Mouse (Mus musculus) CH12.LX (cell line): ENCODE results near the gene Ythdf1. TPM values are rescaled to one million over a fixed set of nuclear protein-coding genes. Genes with fewer than 3 reads are reported as not detected.

Experiments
- DNase-seq: peaks from one replicate; pipeline ENCODE4 v3.0.0-alpha.2; 2013; ENCODE audit errors: extremely low read depth
- H3K27ac ChIP-seq: 2 replicates; pipeline ENCODE4 v1.5.1; 2012; ENCODE audit warnings: low read depth, mild to moderate bottlenecking, control low read depth, moderate library complexity; ENCODE audit not compliant: insufficient read depth
- H3K27me3 ChIP-seq: replicated peaks from 2 replicates; pipeline ENCODE3; 2012; ENCODE audit warnings: inconsistent platforms
- H3K36me3 ChIP-seq, 2 experiments: replicated peaks in 1 of 2; 2 replicates each; pipeline versions ENCODE3 to v1.6.1; 2012; ENCODE audit warnings: inconsistent platforms in 1 of 2, low read length in 1 of 2, mild to moderate bottlenecking in 1 of 2, mixed read lengths in 1 of 2, moderate library complexity in 1 of 2; ENCODE audit not compliant: control insufficient read depth in 1 of 2, insufficient read depth in 1 of 2
- H3K4me1 ChIP-seq, 2 experiments: 2 replicates each; pipeline ENCODE4 v1.6.1; 2012; ENCODE audit warnings: inconsistent platforms in 1 of 2, moderate library complexity in 1 of 2; ENCODE audit not compliant: insufficient read depth in 2 of 2, control insufficient read depth in 1 of 2
- H3K4me2 ChIP-seq: 2 replicates; pipeline ENCODE4 v1.6.1; 2012; ENCODE audit warnings: low read depth, mild to moderate bottlenecking, control low read depth; ENCODE audit not compliant: poor library complexity, insufficient read depth, severe bottlenecking
- H3K4me3 ChIP-seq, 3 experiments: fragments of 150-350 bp in 1 of 3; sonication (generic) in 1 of 3; replicated peaks in 1 of 3; 2 replicates each; pipeline versions ENCODE3 to v1.5.1; 2011 to 2012; ENCODE audit warnings: low read depth in 2 of 3, low read length in 2 of 3, mild to moderate bottlenecking in 2 of 3, moderate library complexity in 2 of 3, control low read depth in 1 of 3, improper control_type of control experiment in 1 of 3, inconsistent platforms in 1 of 3, mixed read lengths in 1 of 3; ENCODE audit not compliant: poor library complexity in 1 of 3
- H3K79me2 ChIP-seq: replicated peaks from 2 replicates; pipeline ENCODE4 v1.6.1; 2012; ENCODE audit warnings: mild to moderate bottlenecking, moderate library complexity; ENCODE audit not compliant: control insufficient read depth, poor library complexity, insufficient read depth, severe bottlenecking; ENCODE audit errors: extremely low read depth
- H3K9ac ChIP-seq: 2 replicates; pipeline ENCODE4 v1.6.1; 2012; ENCODE audit warnings: low read depth, mild to moderate bottlenecking, control low read depth, moderate library complexity; ENCODE audit not compliant: insufficient read depth
- H3K9me3 ChIP-seq: replicated peaks from 2 replicates; pipeline ENCODE3; 2012; ENCODE audit warnings: low read length, inconsistent platforms, mixed read lengths
- BHLHE40 ChIP-seq: IDR thresholded peaks from 2 replicates; pipeline ENCODE4 v1.6.1; 2011; ENCODE audit warnings: mild to moderate bottlenecking, low read depth, low read length, improper control_type of control experiment
- CHD1 ChIP-seq: IDR thresholded peaks from 2 replicates; pipeline ENCODE4 v1.6.1; 2012; ENCODE audit warnings: low read depth, low read length, improper control_type of control experiment, inconsistent platforms
- CHD2 ChIP-seq: IDR thresholded peaks from 2 replicates; pipeline ENCODE4 v1.6.1; 2011; ENCODE audit warnings: low read length, improper control_type of control experiment
- ELF1 ChIP-seq: IDR thresholded peaks from 2 replicates; pipeline ENCODE4 v1.6.1; 2014; ENCODE audit warnings: low read depth, mild to moderate bottlenecking, inconsistent platforms, low read length, improper control_type of control experiment
- HCFC1 ChIP-seq: IDR thresholded peaks from 2 replicates; pipeline ENCODE4 v1.6.1; 2012; ENCODE audit warnings: low read depth, mild to moderate bottlenecking, inconsistent platforms, low read length, improper control_type of control experiment
- JUN ChIP-seq: IDR thresholded peaks from 2 replicates; pipeline ENCODE4 v1.6.1; 2011; ENCODE audit warnings: low read depth, mild to moderate bottlenecking, low read length, improper control_type of control experiment, moderate library complexity; ENCODE audit not compliant: insufficient read depth
- KAT2A ChIP-seq: IDR thresholded peaks from 2 replicates; pipeline ENCODE4 v1.6.1; 2012; ENCODE audit warnings: low read length, improper control_type of control experiment, inconsistent platforms; ENCODE audit not compliant: insufficient replicate concordance
- MAX ChIP-seq: IDR thresholded peaks from 2 replicates; pipeline ENCODE4 v1.6.1; 2011; ENCODE audit warnings: low read length, improper control_type of control experiment
- MXI1 ChIP-seq: IDR thresholded peaks from 2 replicates; pipeline ENCODE4 v1.6.1; 2011; ENCODE audit warnings: mild to moderate bottlenecking, low read depth, low read length, improper control_type of control experiment
- MYC ChIP-seq: IDR thresholded peaks from 2 replicates; pipeline ENCODE4 v1.6.1; 2011; ENCODE audit warnings: low read depth, mild to moderate bottlenecking, improper control_type of control experiment, low read length
- NELFE ChIP-seq: IDR thresholded peaks from 2 replicates; pipeline ENCODE4 v1.6.1; 2011; ENCODE audit warnings: low read depth, low read length, improper control_type of control experiment
- NRF1 ChIP-seq: IDR thresholded peaks from 2 replicates; pipeline ENCODE4 v1.6.1; 2014; ENCODE audit warnings: low read depth, mild to moderate bottlenecking, inconsistent platforms, low read length, improper control_type of control experiment, moderate library complexity
- POLR2A ChIP-seq: IDR thresholded peaks from 2 replicates; pipeline ENCODE4 v1.6.1; 2011; ENCODE audit warnings: low read depth, mild to moderate bottlenecking, improper control_type of control experiment, low read length
- POLR2AphosphoS2 ChIP-seq: IDR thresholded peaks from 2 replicates; pipeline ENCODE4 v1.6.1; 2011; ENCODE audit warnings: low read depth, low read length, improper control_type of control experiment
- RCOR1 ChIP-seq: conservative IDR thresholded peaks from 2 replicates; pipeline ENCODE4 v1.6.1; 2012; ENCODE audit warnings: low read depth, mild to moderate bottlenecking, inconsistent platforms, low read length, improper control_type of control experiment
- SIN3A ChIP-seq: IDR thresholded peaks from 2 replicates; pipeline ENCODE4 v1.6.1; 2012; ENCODE audit warnings: low read length, improper control_type of control experiment, inconsistent platforms
- TBP ChIP-seq: conservative IDR thresholded peaks from 2 replicates; pipeline ENCODE4 v1.6.1; 2011; ENCODE audit warnings: low read depth, low read length, improper control_type of control experiment
- TCF12 ChIP-seq: IDR thresholded peaks from 2 replicates; pipeline ENCODE4 v1.6.1; 2014; ENCODE audit warnings: low read depth, mild to moderate bottlenecking, inconsistent platforms, low read length, improper control_type of control experiment
- UBTF ChIP-seq: IDR thresholded peaks from 2 replicates; pipeline ENCODE4 v1.6.1; 2012; ENCODE audit warnings: low read depth, mild to moderate bottlenecking, inconsistent platforms, low read length, improper control_type of control experiment, moderate library complexity
- USF1 ChIP-seq: IDR thresholded peaks from 2 replicates; pipeline ENCODE4 v1.6.1; 2014; ENCODE audit warnings: low read depth, mild to moderate bottlenecking, inconsistent platforms, low read length, improper control_type of control experiment
- USF2 ChIP-seq: conservative IDR thresholded peaks from 2 replicates; pipeline ENCODE4 v1.6.1; 2011; ENCODE audit warnings: low read depth, low read length, improper control_type of control experiment
- ZKSCAN1 ChIP-seq: IDR thresholded peaks from 2 replicates; pipeline ENCODE4 v1.6.1; 2012; ENCODE audit warnings: low read depth, inconsistent platforms, low read length, improper control_type of control experiment, borderline replicate concordance
- ZMIZ1 ChIP-seq: IDR thresholded peaks from 2 replicates; pipeline ENCODE4 v1.6.1; 2012; ENCODE audit warnings: low read depth, mild to moderate bottlenecking, inconsistent platforms, low read length, improper control_type of control experiment
- dilution Hi-C: fragments of 300-500 bp; cut with MboI; formaldehyde crosslinking; loops from 2 replicates; pipeline ENCODE4 v1.14.3; 2020; ENCODE audit warnings: low sequenced_read_pairs; ENCODE audit not compliant: extremely low pct_unique_long_range_greater_than_20kb, extremely low pct_ligation_motif_present
- in situ Hi-C: fragments of 300-500 bp; cut with MboI; formaldehyde crosslinking; loops from 3 replicates; pipeline ENCODE4 v1.14.3; 2019; ENCODE audit warnings: low sequenced_read_pairs, low pct_ligation_motif_present, low pct_unique_long_range_greater_than_20kb, mixed read lengths
- polyA plus RNA-seq: library from polyadenylated mRNA; unstranded; fragments of >175 nt; gene quantifications from 2 replicates; pipeline ENCODE4 v1.2.1, GENCODE M21; 2012; ENCODE audit warnings: low read depth; ENCODE audit not compliant: insufficient read length
- total RNA-seq, 2 experiments: library from RNA; depleted of rRNA; stranded (reverse); fragments of 300-350 nt in 1 of 2; fragments of >200 nt in 1 of 2; gene quantifications; 2 replicates each; pipeline ENCODE4 v1.2.3; 2012 to 2014

Ythdf1 gene
- total RNA-seq (2012; rRNA removed) (27.5 and 33.1 TPM in 2 replicates), total RNA-seq (2014; rRNA removed) (40.7 and 42.5 TPM in 2 replicates), polyA plus RNA-seq (57.4 and 67.0 TPM in 2 replicates)

DNA sequence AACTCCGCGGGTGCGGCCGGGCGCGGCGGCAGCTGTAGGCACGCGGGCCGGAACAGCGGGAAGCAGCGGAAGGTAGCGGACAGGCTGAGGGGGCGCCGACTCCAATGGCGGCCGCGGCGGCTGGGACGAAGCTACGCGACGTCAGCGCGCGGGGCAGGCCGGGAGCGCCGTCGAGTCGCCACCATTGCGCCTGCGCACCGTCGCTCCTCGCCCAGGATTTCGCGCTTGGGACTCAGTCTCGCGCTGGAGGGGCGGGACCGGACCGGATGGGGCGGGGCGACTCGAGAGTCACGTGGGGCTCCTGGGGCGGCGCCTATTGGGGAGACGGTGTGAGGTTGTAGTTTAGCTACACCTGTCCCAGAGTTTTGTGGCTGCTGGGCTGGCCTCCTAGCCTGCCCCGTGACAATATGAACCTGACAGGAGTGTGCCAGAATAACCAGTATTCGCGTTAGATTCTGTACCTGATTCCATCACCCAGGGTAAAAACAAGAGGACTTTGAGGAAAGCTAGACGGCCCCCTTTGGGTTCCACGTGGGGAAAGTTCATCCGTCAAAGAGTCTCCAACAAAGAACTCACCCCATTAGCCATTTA is at the start of gene Ythdf1:
TSS of gene Ythdf1 (minus strand) at position 140 of the 591 bp plus-strand sequence.
- dilution Hi-C loops: no loop called here
- no peaks in the 10 kb centered on the region for H3K9me3 ChIP-seq
- TF ChIP-seq SIN3A (no peak; the same call in 1 of the 2 replicates), POLR2A (peak; percentile 89), CHD2 (0 out of 2 replicates have a peak, but pooled peaks have one; percentile 42), TBP (peak; percentile 64; the same call in 1 of the 2 replicates), MYC (peak; percentile 81), MAX (peak; percentile 91), RCOR1 (no peak), KAT2A (peak; percentile 65; the same call in 1 of the 2 replicates), ELF1 (peak; percentile 54; the same call in 1 of the 2 replicates), NELFE (peak; percentile 74), TCF12 (peak; percentile 59), ZKSCAN1 (no peak), USF1 (peak; percentile 95), UBTF (no peak), JUN (no peak), BHLHE40 (peak; percentile 20; the same call in 1 of the 2 replicates), NRF1 (peak; percentile 95), POLR2AphosphoS2 (no peak; the same call in 1 of the 2 replicates), MXI1 (peak; percentile 35), ZMIZ1 (peak; percentile 60), USF2 (peak; percentile 86), CHD1 (no peak), HCFC1 (peak; percentile 81)
- H3K79me2 ChIP-seq: peaks cover 45% of the 10 kb centered on the region
- no peak within 1 kb of the TSS for H3K27ac ChIP-seq
- H3K4me3 ChIP-seq: peak within 1 kb of the TSS; percentile 93 to 100 (median 99)
- peak within 1 kb of the TSS; percentile 98 for H3K9ac ChIP-seq
- H3K4me2 ChIP-seq: peak within 1 kb of the TSS; percentile 58
- peaks cover 17 to 28% of the 10 kb centered on the region in 2 experiments for H3K36me3 ChIP-seq
- peak; percentile 93 for DNase-seq
- in situ Hi-C loops: no loop called here
- H3K4me1 ChIP-seq: peaks cover 0 to 30% of the 10 kb centered on the region in 2 experiments; a peak in 2 of 4 replicates
- peaks cover 11% of the 10 kb centered on the region for H3K27me3 ChIP-seq
